Mouse (Mus musculus) brain, embryonic 18.5 days (tissue): Measurements from ENCODE around the gene Dtnb.

Source experiments
- DNase-seq: peaks from one replicate; pipeline ENCODE4 v3.0.0-alpha.2; 2012; ENCODE audit warnings: low read depth, low spot score

Dtnb gene

GRCm38 (mm10) chr12:3806703-3807547 is 234.7 kb downstream of the Dtnb start:
- DNase-seq: peak; percentile 45

GRCm38 (mm10) chr12:3807548-3808395 is 235.6 kb downstream of the Dtnb start:
- no peak for DNase-seq

GRCm38 (mm10) chr12:3808396-3808981 is 236.3 kb downstream of the Dtnb start:
- DNase-seq: no peak

GRCm38 (mm10) chr12:3809520-3810180 is 237.5 kb downstream of the Dtnb start:
- no peak for DNase-seq

GRCm38 (mm10) chr12:3810455-3810854 is 238.3 kb downstream of the Dtnb start:
- no peak for DNase-seq

GRCm38 (mm10) chr12:3811596-3811995 is 239.4 kb downstream of the Dtnb start:
- no peak for DNase-seq

GRCm38 (mm10) chr12:3812251-3812650 is 240.1 kb downstream of the Dtnb start:
- no peak for DNase-seq

GRCm38 (mm10) chr12:3813138-3813537 is 241.0 kb downstream of the Dtnb start:
- DNase-seq: no peak

- no peak for DNase-seq
Observed at GRCm38 (mm10) chr12:3815386-3815785, 243.2 kb downstream of the Dtnb start.

- no peak for DNase-seq
Observed at GRCm38 (mm10) chr12:3817033-3817432, 244.9 kb downstream of the Dtnb start.

- DNase-seq: no peak
Observed at GRCm38 (mm10) chr12:3817566-3817965, 245.4 kb downstream of the Dtnb start.

GRCm38 (mm10) chr12:3819899-3820298 is 247.7 kb downstream of the Dtnb start:
- no peak for DNase-seq

GRCm38 (mm10) chr12:3823408-3823807 is 251.2 kb downstream of the Dtnb start:
- DNase-seq: no peak

GRCm38 (mm10) chr12:3824906-3825713 is 252.9 kb downstream of the Dtnb start:
- DNase-seq: no peak

- DNase-seq: no peak
Observed at GRCm38 (mm10) chr12:3825714-3826080, 253.5 kb downstream of the Dtnb start.

GRCm38 (mm10) chr12:3827771-3828170 is 255.6 kb downstream of the Dtnb start:
- DNase-seq: no peak
